Mouse (Mus musculus): ENCODE results near the gene Alb. TPM values are rescaled to one million over a fixed set of nuclear protein-coding genes. Genes with fewer than 3 reads are reported as not detected.

Gene Alb
- 9,664 and 11,295 TPM in 2 replicates for polyA plus RNA-seq (2012; rRNA removed)

DNA sequence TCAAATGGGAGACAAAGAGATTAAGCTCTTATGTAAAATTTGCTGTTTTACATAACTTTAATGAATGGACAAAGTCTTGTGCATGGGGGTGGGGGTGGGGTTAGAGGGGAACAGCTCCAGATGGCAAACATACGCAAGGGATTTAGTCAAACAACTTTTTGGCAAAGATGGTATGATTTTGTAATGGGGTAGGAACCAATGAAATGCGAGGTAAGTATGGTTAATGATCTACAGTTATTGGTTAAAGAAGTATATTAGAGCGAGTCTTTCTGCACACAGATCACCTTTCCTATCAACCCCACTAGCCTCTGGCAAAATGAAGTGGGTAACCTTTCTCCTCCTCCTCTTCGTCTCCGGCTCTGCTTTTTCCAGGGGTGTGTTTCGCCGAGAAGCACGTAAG lies at the start of gene Alb:
Gene Alb (plus strand): TSS at position 279 of the 400 bp plus-strand sequence.

DNA sequence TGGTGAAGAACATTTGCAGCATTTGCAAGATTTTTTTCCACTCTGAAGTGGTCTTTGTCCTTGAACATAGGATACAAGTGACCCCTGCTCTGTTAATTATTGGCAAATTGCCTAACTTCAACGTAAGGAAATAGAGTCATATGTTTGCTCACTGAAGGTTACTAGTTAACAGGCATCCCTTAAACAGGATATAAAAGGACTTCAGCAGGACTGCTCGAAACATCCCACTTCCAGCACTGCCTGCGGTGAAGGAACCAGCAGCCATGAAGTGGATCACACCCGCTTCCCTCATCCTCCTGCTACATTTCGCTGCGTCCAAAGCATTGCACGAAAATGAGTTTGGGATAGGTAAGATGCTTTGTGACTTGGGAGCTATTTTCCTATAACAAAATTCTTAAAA lies 29.8 kb downstream of the Alb start, which contains the start of gene Afp:
Gene Afp (plus strand): TSS at position 220 of the 400 bp plus-strand sequence.

DNA sequence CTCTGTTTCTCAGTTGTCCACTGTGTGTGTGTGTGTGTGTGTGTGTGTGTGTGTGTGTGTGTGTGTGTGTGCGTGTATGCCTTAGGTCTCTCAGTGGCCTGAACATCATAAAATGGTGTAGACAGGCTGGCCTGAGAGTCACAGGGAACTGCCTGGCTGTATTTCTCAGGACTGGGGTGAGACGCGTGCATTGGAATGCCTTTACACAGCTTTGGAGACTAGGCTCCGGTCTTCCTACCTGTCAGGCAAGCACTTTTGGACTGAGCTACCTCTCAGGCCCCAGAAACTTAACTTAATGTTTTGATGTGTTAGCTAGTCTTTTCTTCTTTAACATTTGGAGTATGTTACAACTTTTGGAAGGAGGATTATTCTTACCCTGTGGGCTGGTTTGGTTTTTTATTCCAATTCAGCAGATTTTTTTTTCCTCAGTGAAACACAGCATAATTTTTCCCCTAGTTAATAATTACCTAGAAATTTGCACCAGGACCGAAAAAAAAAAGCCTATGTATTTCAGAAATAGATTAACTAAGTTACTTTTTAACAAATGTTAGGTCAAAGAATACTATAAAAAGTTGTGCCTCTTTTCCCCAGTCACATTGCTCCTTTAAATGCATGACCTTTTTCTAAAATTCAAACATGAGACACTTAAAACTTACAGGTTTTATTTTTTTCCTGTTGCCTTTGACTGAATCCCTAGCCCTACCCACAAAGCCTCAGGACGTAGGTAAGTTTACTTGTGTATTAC lies 57.8 kb downstream of the Alb start, which contains the start of gene Afm:
Gene Afm (plus strand): TSS at position 577 of the 745 bp plus-strand sequence.

Other genes with a start within 250 kb of the Alb start
- 5.7 and 7.6 TPM in 2 replicates for gene Cox18, start 236.9 kb upstream of the Alb start, polyA plus RNA-seq (2012; rRNA removed)
- 14.8 and 15.6 TPM in 2 replicates for gene Ankrd17, start 94.3 kb upstream of the Alb start, polyA plus RNA-seq (2012; rRNA removed)
- 1.2 and 1.3 TPM in 2 replicates for gene Gm9958, start 93.7 kb upstream of the Alb start, polyA plus RNA-seq (2012; rRNA removed)
- gene Afp, start 29.8 kb downstream of the Alb start, polyA plus RNA-seq (2012; rRNA removed): 8,335 and 9,985 TPM in 2 replicates
- gene Afm, start 58.0 kb downstream of the Alb start, polyA plus RNA-seq (2012; rRNA removed): 12.4 and 12.6 TPM in 2 replicates
- gene 5830473C10Rik, start 100.2 kb downstream of the Alb start, polyA plus RNA-seq (2012; rRNA removed): 0.59 and 0.81 TPM in 2 replicates
- 2.4 and 3.2 TPM in 2 replicates for gene Rassf6, start 179.8 kb downstream of the Alb start, polyA plus RNA-seq (2012; rRNA removed)